Mouse (Mus musculus): ENCODE measurements around the gene Pxdc1.

Gene Pxdc1

GRCm38 (mm10) chr13:34653391-34653790 is at the start of gene Pxdc1:
Gene Pxdc1 (minus strand): TSS chr13:34653486.
- DNase-seq (ENCODE audit: low spot score) = peak; percentile 31

- no peak for DNase-seq (ENCODE audit: low spot score)
These were observed 47.3 kb upstream of the Pxdc1 start for GRCm38 (mm10) chr13:34700630-34701029.

GRCm38 (mm10) chr13:34700091-34700490 is 46.8 kb upstream of the Pxdc1 start:
- no peak for DNase-seq (ENCODE audit: low spot score)

- DNase-seq (ENCODE audit: low spot score) = no peak
These were observed 43.5 kb upstream of the Pxdc1 start for GRCm38 (mm10) chr13:34696734-34697332.

GRCm38 (mm10) chr13:34693111-34693510 is 39.8 kb upstream of the Pxdc1 start:
- no peak for DNase-seq (ENCODE audit: low spot score)

GRCm38 (mm10) chr13:34691049-34691448 is 37.8 kb upstream of the Pxdc1 start:
- no peak for DNase-seq (ENCODE audit: low spot score)

GRCm38 (mm10) chr13:34685008-34685765 is 31.9 kb upstream of the Pxdc1 start:
- peak; percentile 11 for DNase-seq (ENCODE audit: low spot score)

- no peak for DNase-seq (ENCODE audit: low spot score)
These were observed 30.6 kb upstream of the Pxdc1 start for GRCm38 (mm10) chr13:34683762-34684488.

GRCm38 (mm10) chr13:34683270-34683669 is 30.0 kb upstream of the Pxdc1 start:
- no peak for DNase-seq (ENCODE audit: low spot score)

GRCm38 (mm10) chr13:34676507-34676906 is 23.2 kb upstream of the Pxdc1 start:
- no peak for DNase-seq (ENCODE audit: low spot score)

- DNase-seq (ENCODE audit: low spot score) = no peak
These were observed 22.6 kb upstream of the Pxdc1 start for GRCm38 (mm10) chr13:34675847-34676383.

GRCm38 (mm10) chr13:34673354-34673753 is 20.1 kb upstream of the Pxdc1 start:
- DNase-seq (ENCODE audit: low spot score) = no peak

- no peak for DNase-seq (ENCODE audit: low spot score)
These were observed 16.9 kb upstream of the Pxdc1 start for GRCm38 (mm10) chr13:34669919-34670865.

- DNase-seq (ENCODE audit: low spot score) = no peak
These were observed 13.9 kb upstream of the Pxdc1 start for GRCm38 (mm10) chr13:34667197-34667596.

GRCm38 (mm10) chr13:34665074-34665473 is 11.8 kb upstream of the Pxdc1 start:
- no peak for DNase-seq (ENCODE audit: low spot score)

- DNase-seq (ENCODE audit: low spot score) = no peak
These were observed 10.5 kb upstream of the Pxdc1 start for GRCm38 (mm10) chr13:34663762-34664161.

- DNase-seq (ENCODE audit: low spot score) = no peak
These were observed 6.2 kb upstream of the Pxdc1 start for GRCm38 (mm10) chr13:34659507-34659906.

GRCm38 (mm10) chr13:34656351-34656750 is 3.1 kb upstream of the Pxdc1 start:
- no peak for DNase-seq (ENCODE audit: low spot score)

- DNase-seq (ENCODE audit: low spot score) = peak; percentile 71
These were observed 689 bp downstream of the Pxdc1 start for GRCm38 (mm10) chr13:34652353-34653241.

- DNase-seq (ENCODE audit: low spot score) = no peak
These were observed 1.3 kb downstream of the Pxdc1 start for GRCm38 (mm10) chr13:34652016-34652352.
